Mouse (Mus musculus): ENCODE results near the gene Tbc1d10a.

- TF ChIP-seq CTCF (IDR thresholded peaks at IDR 0.05; ENCODE audit: borderline replicate concordance, insufficient read depth, low read depth, low read length): no peak
- no peak for TF ChIP-seq POLR2A (IDR thresholded peaks at IDR 0.05; ENCODE audit: borderline replicate concordance, insufficient read depth, low read length)
These were observed 37.0 kb downstream of the Tbc1d10a start for GRCm38 (mm10) chr11:4223393-4224188.
